Mouse (Mus musculus) erythroblast, embryonic 14.5 days (primary cell): ENCODE data around the gene Plppr1. TPM values are rescaled to one million over a fixed set of nuclear protein-coding genes. Genes with fewer than 3 reads are reported as not detected.

Experiments
- H3K27me3 ChIP-seq: 2 replicates; pipeline ENCODE4 v1.6.1; 2012; ENCODE audit warnings: inconsistent platforms; ENCODE audit not compliant: control insufficient read depth
- H3K36me3 ChIP-seq: 2 replicates; pipeline ENCODE4 v1.6.1; 2012; ENCODE audit warnings: mild to moderate bottlenecking, inconsistent platforms; ENCODE audit not compliant: control insufficient read depth
- H3K4me1 ChIP-seq: 2 replicates; pipeline ENCODE4 v1.6.1; 2012; ENCODE audit warnings: inconsistent platforms; ENCODE audit not compliant: control insufficient read depth
- H3K4me3 ChIP-seq: replicated peaks from 2 replicates; pipeline ENCODE3; 2012; ENCODE audit warnings: moderate library complexity, mild to moderate bottlenecking, inconsistent platforms
- H3K9me3 ChIP-seq: 2 replicates; pipeline ENCODE4 v1.6.1; 2012; ENCODE audit warnings: low read length, inconsistent platforms, mixed read lengths; ENCODE audit not compliant: control insufficient read depth
- GATA1 ChIP-seq: IDR thresholded peaks from 2 replicates; pipeline ENCODE4 v1.6.1; 2012; ENCODE audit warnings: low read length, inconsistent platforms, mixed read lengths
- TAL1 ChIP-seq: IDR thresholded peaks from 3 replicates; pipeline ENCODE4 v1.6.1; 2012; ENCODE audit warnings: low read length, inconsistent platforms, mixed read lengths
- polyA plus RNA-seq: library from polyadenylated mRNA; stranded (reverse); fragments of >175 nt; gene quantifications from 2 replicates; pipeline ENCODE4 v1.2.3, GENCODE M21; 2012

Plppr1 gene
- polyA plus RNA-seq, 1 experiment = not detected

DNA sequence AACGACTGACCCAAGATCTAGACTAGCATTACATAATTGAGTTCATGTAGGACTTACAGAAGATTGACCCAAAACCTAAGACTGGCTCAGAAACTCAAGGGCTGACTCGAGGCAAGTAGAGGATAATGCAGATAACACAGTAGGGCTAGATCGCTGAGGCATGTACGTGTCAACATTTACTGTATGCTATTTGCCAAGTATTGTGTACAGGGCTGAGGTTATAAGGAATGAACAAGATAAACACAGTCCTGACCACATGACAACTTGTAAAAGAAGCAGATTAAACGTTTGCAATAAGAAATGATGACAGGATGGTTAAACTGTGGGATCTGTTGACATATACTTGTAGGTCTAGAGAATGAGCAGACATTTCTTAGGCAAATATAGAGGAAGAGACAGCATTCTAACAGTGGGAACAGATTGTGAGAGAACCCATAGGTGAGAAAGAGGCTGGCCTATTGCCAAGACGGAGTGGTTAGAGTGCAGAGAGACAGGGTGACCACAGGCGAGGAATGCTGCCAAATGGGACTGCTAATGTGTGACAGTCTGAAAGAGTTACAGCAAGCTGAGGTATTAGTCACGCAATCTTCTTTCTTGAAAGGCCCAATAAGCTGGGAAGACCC is 138.2 kb downstream of the Plppr1 start:
- Histone ChIP-seq H3K36me3 (no peaks in the 10 kb centered on the region), H3K4me1 (no peaks in the 10 kb centered on the region), H3K9me3 (no peaks in the 10 kb centered on the region), H3K27me3 (no peaks in the 10 kb centered on the region), H3K4me3 (no peak overlapping the region)
- TF ChIP-seq TAL1 = no peak
- TF ChIP-seq GATA1 = no peak

GRCm38 (mm10) chr4:49210457-49210856 is 151.4 kb downstream of the Plppr1 start:
- Histone ChIP-seq H3K4me1 (no peaks in the 10 kb centered on the region), H3K9me3 (no peaks in the 10 kb centered on the region), H3K36me3 (no peaks in the 10 kb centered on the region), H3K4me3 (no peak overlapping the region), H3K27me3 (no peaks in the 10 kb centered on the region)
- TF ChIP-seq GATA1 (no peak), TAL1 (no peak)

DNA sequence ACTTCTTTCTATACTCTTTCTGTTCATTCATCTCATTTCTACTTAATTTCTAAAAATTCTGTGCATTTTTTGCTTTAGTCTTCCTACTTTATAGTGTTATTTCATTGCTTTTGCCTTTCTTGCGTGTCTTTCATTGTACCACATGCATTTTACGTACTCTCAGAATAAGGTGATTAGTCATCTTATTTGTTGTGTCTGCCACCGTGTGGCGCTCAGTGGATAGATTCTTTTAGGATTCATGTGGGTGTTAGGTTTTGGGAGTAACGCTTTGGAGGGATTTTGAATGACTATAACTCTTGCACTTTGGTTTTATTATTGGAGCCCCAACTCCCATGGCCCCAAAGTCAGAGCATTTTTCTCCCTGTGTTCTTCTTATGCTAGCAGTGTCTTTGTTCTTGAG is 152.5 kb downstream of the Plppr1 start:
- Histone ChIP-seq H3K4me3 (no peak overlapping the region), H3K36me3 (no peaks in the 10 kb centered on the region), H3K4me1 (no peaks in the 10 kb centered on the region), H3K27me3 (no peaks in the 10 kb centered on the region), H3K9me3 (no peaks in the 10 kb centered on the region)
- TF ChIP-seq TAL1 (no peak), GATA1 (no peak)

GRCm38 (mm10) chr4:49212616-49213544 is 153.8 kb downstream of the Plppr1 start:
- Histone ChIP-seq H3K4me3 (no peak overlapping the region), H3K36me3 (no peaks in the 10 kb centered on the region), H3K27me3 (no peaks in the 10 kb centered on the region), H3K4me1 (no peaks in the 10 kb centered on the region), H3K9me3 (no peaks in the 10 kb centered on the region)
- TF ChIP-seq TAL1 = no peak
- no peak for TF ChIP-seq GATA1

GRCm38 (mm10) chr4:49214341-49214740 is 155.3 kb downstream of the Plppr1 start:
- H3K27me3 ChIP-seq = no peaks in the 10 kb centered on the region
- no peaks in the 10 kb centered on the region for H3K9me3 ChIP-seq
- no peak for TF ChIP-seq TAL1
- TF ChIP-seq GATA1 = no peak
- H3K36me3 ChIP-seq = no peaks in the 10 kb centered on the region
- no peaks in the 10 kb centered on the region for H3K4me1 ChIP-seq
- H3K4me3 ChIP-seq = no peak overlapping the region

GRCm38 (mm10) chr4:49223501-49223900 is 164.4 kb downstream of the Plppr1 start:
- TF ChIP-seq TAL1 = no peak
- no peak for TF ChIP-seq GATA1
- H3K4me1 ChIP-seq = no peaks in the 10 kb centered on the region
- H3K4me3 ChIP-seq = no peak overlapping the region
- H3K9me3 ChIP-seq = no peaks in the 10 kb centered on the region
- H3K36me3 ChIP-seq = no peaks in the 10 kb centered on the region
- H3K27me3 ChIP-seq = no peaks in the 10 kb centered on the region

DNA sequence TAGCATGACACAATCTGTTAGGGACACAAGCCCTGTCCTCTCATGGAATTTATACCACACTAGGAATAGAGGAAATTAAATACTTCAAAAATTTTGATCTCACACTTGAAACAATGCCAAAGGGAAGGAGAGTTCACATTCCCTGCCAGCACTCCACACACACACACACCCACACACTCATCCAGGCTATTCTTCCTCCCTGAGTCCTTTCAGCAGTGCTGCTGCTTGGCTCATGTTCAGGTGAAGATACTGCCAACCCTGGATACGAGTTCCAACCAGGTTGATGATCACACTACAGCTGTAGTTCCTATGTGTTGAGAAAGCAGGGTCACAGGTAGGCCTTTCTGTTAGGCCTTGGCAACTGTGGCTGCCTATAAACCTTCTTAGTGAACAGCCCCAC is 165.9 kb downstream of the Plppr1 start:
- H3K4me1 ChIP-seq = no peaks in the 10 kb centered on the region
- H3K36me3 ChIP-seq = no peaks in the 10 kb centered on the region
- no peak for TF ChIP-seq GATA1
- no peak for TF ChIP-seq TAL1
- H3K27me3 ChIP-seq = no peaks in the 10 kb centered on the region
- H3K4me3 ChIP-seq = no peak overlapping the region
- no peaks in the 10 kb centered on the region for H3K9me3 ChIP-seq

GRCm38 (mm10) chr4:49232206-49233031 is 173.3 kb downstream of the Plppr1 start:
- Histone ChIP-seq H3K9me3 (no peaks in the 10 kb centered on the region), H3K36me3 (no peaks in the 10 kb centered on the region), H3K4me1 (no peaks in the 10 kb centered on the region), H3K27me3 (no peaks in the 10 kb centered on the region), H3K4me3 (no peak overlapping the region)
- no peak for TF ChIP-seq TAL1
- no peak for TF ChIP-seq GATA1

DNA sequence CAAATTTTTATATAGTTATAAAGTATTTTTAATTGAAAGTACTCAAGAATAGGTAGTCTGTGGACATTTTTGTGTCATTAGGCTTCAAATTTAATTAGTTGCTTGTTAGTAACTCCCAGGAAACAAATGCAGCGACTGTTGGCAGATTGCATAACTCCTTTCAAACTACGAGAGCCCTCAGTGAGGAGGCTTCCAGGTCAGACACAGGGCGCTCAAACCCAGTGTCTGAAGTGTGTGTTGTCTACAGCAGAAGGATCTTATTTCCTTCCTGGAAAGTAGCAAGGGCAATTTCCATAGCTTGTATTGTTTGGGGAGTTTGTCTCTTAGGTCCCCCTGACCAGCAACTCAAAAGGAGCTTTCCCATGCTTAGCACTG is 173.9 kb downstream of the Plppr1 start:
- Histone ChIP-seq H3K27me3 (no peaks in the 10 kb centered on the region), H3K36me3 (no peaks in the 10 kb centered on the region), H3K4me3 (no peak overlapping the region), H3K4me1 (no peaks in the 10 kb centered on the region), H3K9me3 (no peaks in the 10 kb centered on the region)
- no peak for TF ChIP-seq TAL1
- TF ChIP-seq GATA1 = no peak
